Mouse (Mus musculus) liver, postnatal 0 days (tissue): ENCODE measurements around the gene Ucp2.

Source experiments
- CTCF ChIP-seq: sonication (generic); IDR thresholded peaks from 2 replicates; pipeline ENCODE4 v1.5.1; 2016; ENCODE audit warnings: antibody characterized with exemption, low read depth
- EP300 ChIP-seq: IDR thresholded peaks from 2 replicates; pipeline ENCODE4 v1.6.1; 2016; ENCODE audit warnings: antibody characterized with exemption, low read depth, mild to moderate bottlenecking

DNA sequence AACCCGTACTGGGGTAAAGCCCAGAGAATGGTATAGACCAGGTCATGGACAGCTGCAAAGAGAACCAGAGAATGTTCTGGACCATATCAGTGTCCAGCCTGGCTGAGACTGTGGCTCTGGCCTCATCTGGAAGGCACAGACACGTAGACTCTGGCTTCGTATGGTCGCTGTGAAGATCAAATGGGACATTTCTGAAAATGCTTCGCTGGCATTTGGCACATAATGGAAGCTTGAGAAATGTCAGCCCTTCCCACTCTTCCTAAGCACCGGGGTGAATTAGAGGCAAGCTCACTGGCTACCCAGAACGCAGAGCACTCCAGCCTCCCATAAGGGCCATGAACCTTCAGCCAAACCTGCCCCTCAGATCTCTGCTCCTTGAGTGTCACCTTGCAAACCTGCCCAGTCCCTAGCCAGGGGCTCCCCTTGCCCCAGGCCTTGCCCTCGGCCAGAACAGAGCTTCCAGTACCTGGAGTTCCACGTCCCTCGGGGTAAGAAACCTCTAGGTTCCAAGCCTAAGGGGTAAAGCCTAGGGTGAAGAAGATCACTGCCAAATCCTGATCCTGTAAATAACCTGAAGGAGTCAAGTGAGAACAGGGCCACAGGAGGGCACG is 22.2 kb upstream of the Ucp2 start:
- no peak for TF ChIP-seq CTCF
- TF ChIP-seq EP300: no peak
